Mouse (Mus musculus) neural tube, embryonic 15.5 days (tissue): ENCODE results near the gene Cd27. TPM values are rescaled to one million over a fixed set of nuclear protein-coding genes. Genes with fewer than 3 reads are reported as not detected.
A peak's percentile ranks its signal among the peaks of the same experiment; 100 is the strongest.

Source experiments
- ATAC-seq: fragments of 200-750 bp; cut with Nextera tagmentation; 2 replicates; pipeline ENCODE4 v1.8.0; 2017; ENCODE audit warnings: mild to moderate bottlenecking, moderate TSS enrichment, moderate library complexity; ENCODE audit not compliant: low FRiP score
- H3K27ac ChIP-seq: fragments of 300-500 bp; sonication (generic); replicated peaks from 2 replicates; pipeline ENCODE4 v1.5.1; 2015; ENCODE audit warnings: mild to moderate bottlenecking, inconsistent platforms
- H3K27me3 ChIP-seq: fragments of 300-500 bp; sonication (generic); replicated peaks from 2 replicates; pipeline ENCODE4 v1.6.1; 2015; ENCODE audit warnings: inconsistent platforms
- H3K36me3 ChIP-seq: fragments of 300-500 bp; sonication (generic); 2 replicates; pipeline ENCODE4 v1.6.1; 2015; ENCODE audit warnings: inconsistent platforms
- H3K4me1 ChIP-seq: fragments of 300-500 bp; sonication (generic); 2 replicates; pipeline ENCODE4 v1.6.1; 2015; ENCODE audit warnings: inconsistent platforms
- H3K4me2 ChIP-seq: fragments of 300-500 bp; sonication (generic); 2 replicates; pipeline ENCODE4 v1.6.1; 2015; ENCODE audit warnings: inconsistent platforms, mild to moderate bottlenecking, moderate library complexity
- H3K4me3 ChIP-seq: fragments of 300-500 bp; sonication (generic); replicated peaks from 2 replicates; pipeline ENCODE4 v1.5.1; 2015; ENCODE audit warnings: mild to moderate bottlenecking, inconsistent platforms
- H3K9ac ChIP-seq: fragments of 300-500 bp; sonication (generic); replicated peaks from 2 replicates; pipeline ENCODE4 v1.6.1; 2015; ENCODE audit warnings: mild to moderate bottlenecking, inconsistent platforms
- H3K9me3 ChIP-seq: fragments of 300-500 bp; sonication (generic); replicated peaks from 2 replicates; pipeline ENCODE4 v1.6.1; 2016; ENCODE audit warnings: inconsistent platforms
- WGBS: fragments of 180-500 bp; shearing (Covaris S2); methylation state at CpG from one replicate; pipeline ENCODE4 v1.1.7; 2015; ENCODE audit warnings: mixed read lengths; 5-methylcytosine and 5-hydroxymethylcytosine counted together
- polyA plus RNA-seq: library from polyadenylated mRNA; unstranded; fragments of >200 nt; fragmentation: Nextera tagmentation; extraction: Ambion mirVana; gene quantifications from 2 replicates; pipeline ENCODE4 v1.2.1, GENCODE M21; 2015

Gene Cd27
- polyA plus RNA-seq, 1 experiment from 2014 or later: 2.0 TPM

- peaks cover 6% of the 10 kb centered on the region; the same call in 1 of the 2 replicates for H3K36me3 ChIP-seq
- H3K4me1 ChIP-seq: peaks cover 6% of the 10 kb centered on the region
- H3K27me3 ChIP-seq: no peaks in the 10 kb centered on the region
- no peak overlapping the region for H3K9ac ChIP-seq
- 85% methylated on average over 5 of the region's 5 CpGs for WGBS
- no peak overlapping the region for H3K4me2 ChIP-seq
- H3K9me3 ChIP-seq: no peaks in the 10 kb centered on the region
- H3K27ac ChIP-seq: no peak overlapping the region
- no peak for ATAC-seq
- H3K4me3 ChIP-seq: no peak overlapping the region
Observed at GRCm38 (mm10) chr6:125225518-125226115, 11.2 kb downstream of the Cd27 start.

GRCm38 (mm10) chr6:125222577-125222976 is 14.2 kb downstream of the Cd27 start:
- Histone ChIP-seq H3K9ac (no peak overlapping the region), H3K27me3 (no peaks in the 10 kb centered on the region), H3K4me1 (peaks cover 7% of the 10 kb centered on the region; the same call in 1 of the 2 replicates), H3K4me3 (no peak overlapping the region), H3K4me2 (no peak overlapping the region), H3K9me3 (no peaks in the 10 kb centered on the region), H3K36me3 (peaks cover 6% of the 10 kb centered on the region; the same call in 1 of the 2 replicates), H3K27ac (no peak overlapping the region)
- 84% methylated on average over 3 of the region's 3 CpGs for WGBS
- ATAC-seq: no peak

- H3K9me3 ChIP-seq: no peaks in the 10 kb centered on the region
- H3K27ac ChIP-seq: no peak overlapping the region
- no peak overlapping the region for H3K4me3 ChIP-seq
- ATAC-seq: no peak
- peaks cover 6% of the 10 kb centered on the region; the same call in 1 of the 2 replicates for H3K36me3 ChIP-seq
- H3K4me2 ChIP-seq: no peak overlapping the region
- 76% methylated on average over 2 of the region's 2 CpGs for WGBS
- no peak overlapping the region for H3K9ac ChIP-seq
- no peaks in the 10 kb centered on the region for H3K27me3 ChIP-seq
- peaks cover 7% of the 10 kb centered on the region; the same call in 1 of the 2 replicates for H3K4me1 ChIP-seq
Observed at GRCm38 (mm10) chr6:125222146-125222545, 14.7 kb downstream of the Cd27 start.

GRCm38 (mm10) chr6:125221115-125221745 is 15.6 kb downstream of the Cd27 start:
- H3K9me3 ChIP-seq: no peaks in the 10 kb centered on the region
- no peak overlapping the region for H3K27ac ChIP-seq
- H3K4me2 ChIP-seq: no peak overlapping the region
- H3K4me1 ChIP-seq: peaks cover 16% of the 10 kb centered on the region
- no peaks in the 10 kb centered on the region for H3K27me3 ChIP-seq
- H3K36me3 ChIP-seq: peaks cover 6% of the 10 kb centered on the region; the same call in 1 of the 2 replicates
- ATAC-seq: no peak
- no peak overlapping the region for H3K4me3 ChIP-seq
- WGBS: 92% methylated on average over 20 of the region's 20 CpGs
- H3K9ac ChIP-seq: no peak overlapping the region

- H3K4me2 ChIP-seq: no peak overlapping the region
- peaks cover 20% of the 10 kb centered on the region for H3K4me1 ChIP-seq
- H3K9me3 ChIP-seq: no peaks in the 10 kb centered on the region
- no peak overlapping the region for H3K4me3 ChIP-seq
- H3K36me3 ChIP-seq: 0 out of 2 replicates have a peak, but pooled peaks cover 6% of the 10 kb centered on the region
- H3K27ac ChIP-seq: no peak overlapping the region
- ATAC-seq: no peak
- no peak overlapping the region for H3K9ac ChIP-seq
- H3K27me3 ChIP-seq: 0 out of 2 replicates have a peak, but pooled peaks cover under 1% of the 10 kb centered on the region
- WGBS: 81% methylated on average over 4 of the region's 4 CpGs
Observed at GRCm38 (mm10) chr6:125218963-125219362, 17.8 kb downstream of the Cd27 start.

GRCm38 (mm10) chr6:125217899-125218298 is 18.9 kb downstream of the Cd27 start:
- WGBS: 87% methylated on average over 11 of the region's 11 CpGs
- H3K4me2 ChIP-seq: no peak overlapping the region

GRCm38 (mm10) chr6:125216898-125217297 is 19.9 kb downstream of the Cd27 start:
- Histone ChIP-seq H3K27ac (no peak overlapping the region), H3K4me2 (peak overlapping the region; percentile 68), H3K27me3 (peaks cover 15% of the 10 kb centered on the region; the same call in 1 of the 2 replicates), H3K36me3 (no peaks in the 10 kb centered on the region), H3K9ac (no peak overlapping the region), H3K4me1 (peaks cover 20% of the 10 kb centered on the region), H3K4me3 (peak overlapping the region; percentile 67; the same call in 1 of the 2 replicates), H3K9me3 (no peaks in the 10 kb centered on the region)
- no peak for ATAC-seq
- 89% methylated on average over 2 of the region's 2 CpGs for WGBS

More at GRCm38 (mm10) chr6:125217899-125218298, 18.9 kb downstream of the Cd27 start:
- peaks cover 7% of the 10 kb centered on the region; the same call in 1 of the 2 replicates for H3K27me3 ChIP-seq
- H3K4me3 ChIP-seq: no peak overlapping the region
- H3K36me3 ChIP-seq: 0 out of 2 replicates have a peak, but pooled peaks cover 2% of the 10 kb centered on the region
- no peaks in the 10 kb centered on the region for H3K9me3 ChIP-seq
- H3K27ac ChIP-seq: no peak overlapping the region
- no peak overlapping the region for H3K9ac ChIP-seq
- no peak for ATAC-seq
- peaks cover 20% of the 10 kb centered on the region for H3K4me1 ChIP-seq

- peak within 1 kb of the TSS; percentile 68 for H3K4me2 ChIP-seq
- no peaks in the 10 kb centered on the region for H3K36me3 ChIP-seq
- peak within 1 kb of the TSS; percentile 80 for H3K9ac ChIP-seq
- peak within 1 kb of the TSS; percentile 67 for H3K4me3 ChIP-seq
- ATAC-seq: peak; percentile 97
- peak within 1 kb of the TSS; percentile 85 for H3K27ac ChIP-seq
- H3K27me3 ChIP-seq: peaks cover 18% of the 10 kb centered on the region; the same call in 1 of the 2 replicates
- under 1% methylated on average over 48 of the region's 48 CpGs for WGBS
- H3K9me3 ChIP-seq: no peaks in the 10 kb centered on the region
- H3K4me1 ChIP-seq: peaks cover 20% of the 10 kb centered on the region
Observed at GRCm38 (mm10) chr6:125215148-125215954, 21.5 kb downstream of the Cd27 start, which contains the start of gene Vamp1. Gene Vamp1, plus strand, starts transcription at chr6:125215551.

- no peak overlapping the region for H3K27ac ChIP-seq
- H3K9ac ChIP-seq: no peak overlapping the region
- 80% methylated on average over 6 of the region's 6 CpGs for WGBS
- no peaks in the 10 kb centered on the region for H3K36me3 ChIP-seq
- no peak for ATAC-seq
- no peak overlapping the region for H3K4me2 ChIP-seq
- peaks cover 18% of the 10 kb centered on the region; the same call in 1 of the 2 replicates for H3K27me3 ChIP-seq
- H3K4me1 ChIP-seq: peaks cover 18% of the 10 kb centered on the region
- H3K4me3 ChIP-seq: no peak overlapping the region
- no peaks in the 10 kb centered on the region for H3K9me3 ChIP-seq
Observed at GRCm38 (mm10) chr6:125213715-125214114, 23.1 kb downstream of the Cd27 start.

GRCm38 (mm10) chr6:125213129-125213528 is 23.7 kb downstream of the Cd27 start:
- 76% methylated on average over 6 of the region's 6 CpGs for WGBS
- Histone ChIP-seq H3K4me2 (no peak overlapping the region), H3K4me1 (peaks cover 13% of the 10 kb centered on the region), H3K4me3 (no peak overlapping the region), H3K36me3 (no peaks in the 10 kb centered on the region), H3K9me3 (no peaks in the 10 kb centered on the region), H3K9ac (no peak overlapping the region), H3K27ac (no peak overlapping the region), H3K27me3 (peaks cover 18% of the 10 kb centered on the region; the same call in 1 of the 2 replicates)
- no peak for ATAC-seq

GRCm38 (mm10) chr6:125212621-125213020 is 24.2 kb downstream of the Cd27 start:
- H3K9ac ChIP-seq: no peak overlapping the region
- ATAC-seq: no peak
- no peak overlapping the region for H3K4me2 ChIP-seq
- H3K9me3 ChIP-seq: no peaks in the 10 kb centered on the region
- no peaks in the 10 kb centered on the region for H3K36me3 ChIP-seq
- H3K27me3 ChIP-seq: peaks cover 18% of the 10 kb centered on the region; the same call in 1 of the 2 replicates
- H3K4me3 ChIP-seq: no peak overlapping the region
- peaks cover 13% of the 10 kb centered on the region for H3K4me1 ChIP-seq
- H3K27ac ChIP-seq: no peak overlapping the region
- 41% methylated on average over 2 of the region's 2 CpGs for WGBS
